Mouse (Mus musculus) small intestine, adult 2 months (tissue): ENCODE data around the gene Depp1. TPM values are rescaled to one million over a fixed set of nuclear protein-coding genes. Genes with fewer than 3 reads are reported as not detected.
"Not testable (repeated sequence)": the region's sequence is repeated elsewhere in the genome, so short reads cannot be mapped to it uniquely, and the experiment has no call there.

ENCODE experiments used
- H3K27ac ChIP-seq: fragments of 200-500 bp; 2 replicates; pipeline ENCODE4 v1.5.1; 2012; ENCODE audit warnings: low read depth, low read length, control low read depth, inconsistent platforms; ENCODE audit not compliant: insufficient read depth
- H3K27me3 ChIP-seq: fragments of 200-500 bp; 2 replicates; pipeline ENCODE4 v1.6.1; 2012; ENCODE audit warnings: mild to moderate bottlenecking, moderate library complexity, low read length, inconsistent platforms; ENCODE audit not compliant: control insufficient read depth, insufficient read depth
- H3K36me3 ChIP-seq: fragments of 200-500 bp; 2 replicates; pipeline ENCODE4 v1.6.1; 2012; ENCODE audit warnings: mild to moderate bottlenecking, low read length, control low read depth, inconsistent platforms; ENCODE audit not compliant: control insufficient read depth, insufficient read depth
- H3K4me1 ChIP-seq: fragments of 200-500 bp; 2 replicates; pipeline ENCODE4 v1.6.1; 2012; ENCODE audit warnings: low read length, inconsistent platforms, mixed read lengths; ENCODE audit not compliant: control insufficient read depth, insufficient read depth, insufficient read length
- H3K4me3 ChIP-seq: fragments of 200-500 bp; 2 replicates; pipeline ENCODE4 v1.5.1; 2012; ENCODE audit warnings: low read depth, mild to moderate bottlenecking, control low read depth, inconsistent platforms, low read length, moderate library complexity
- CTCF ChIP-seq: fragments of 200-500 bp; IDR thresholded peaks from 2 replicates; pipeline ENCODE4 v1.5.1; 2012; ENCODE audit warnings: low read depth, mild to moderate bottlenecking, control low read depth, inconsistent platforms, low read length, moderate library complexity, mixed read lengths; ENCODE audit not compliant: insufficient replicate concordance, insufficient read length; ENCODE audit errors: extremely low read depth
- POLR2A ChIP-seq: fragments of 200-500 bp; IDR thresholded peaks from 2 replicates; pipeline ENCODE4 v1.6.1; 2012; ENCODE audit warnings: low read depth, mild to moderate bottlenecking, control low read depth, inconsistent platforms, low read length, moderate library complexity
- WGBS: fragments of 180-500 bp; shearing (Covaris S2); methylation state at CpG from one replicate; pipeline ENCODE4 v1.1.7; 2018; 5-methylcytosine and 5-hydroxymethylcytosine counted together
- polyA plus RNA-seq: library from polyadenylated mRNA; depleted of rRNA; stranded (reverse); fragments of >200 nt; gene quantifications from 2 replicates; pipeline ENCODE4 v1.2.3, GENCODE M21; 2012; rRNA removed

Gene Depp1
- polyA plus RNA-seq: 1.4 and 2.6 TPM in 2 replicates

- no peaks in the 10 kb centered on the region for H3K27me3 ChIP-seq
- peaks cover 5% of the 10 kb centered on the region for H3K36me3 ChIP-seq
- peak within 1 kb of the TSS; percentile 13; the same call in 1 of the 2 replicates for H3K27ac ChIP-seq
- no peak for TF ChIP-seq CTCF
- no peak; the same call in 1 of the 2 replicates for TF ChIP-seq POLR2A
- 7% methylated on average over 6 of the region's 6 CpGs for WGBS
- H3K4me3 ChIP-seq: peak within 1 kb of the TSS; percentile 43
- H3K4me1 ChIP-seq: peaks cover 2% of the 10 kb centered on the region; the same call in 1 of the 2 replicates
Observed at GRCm38 (mm10) chr6:116650406-116650805, at the start of gene Depp1. Gene Depp1 (plus strand): TSS chr6:116650609.

GRCm38 (mm10) chr6:116600969-116601368 lies 49.4 kb upstream of the Depp1 start:
- not testable (repeated sequence) for H3K27me3 ChIP-seq, H3K4me3 ChIP-seq

GRCm38 (mm10) chr6:116607230-116607629 lies 43.2 kb upstream of the Depp1 start:
- TF ChIP-seq POLR2A (no peak), CTCF (no peak)
- Histone ChIP-seq H3K27ac (no peak overlapping the region), H3K27me3 (no peaks in the 10 kb centered on the region), H3K36me3 (no peaks in the 10 kb centered on the region), H3K4me1 (no peaks in the 10 kb centered on the region), H3K4me3 (no peak overlapping the region)
- 54% methylated on average over 4 of the region's 4 CpGs for WGBS

More at GRCm38 (mm10) chr6:116600969-116601368, 49.4 kb upstream of the Depp1 start:
- H3K4me1 ChIP-seq, H3K27ac ChIP-seq, H3K36me3 ChIP-seq: not testable (repeated sequence)

- Histone ChIP-seq H3K4me1 (no peaks in the 10 kb centered on the region), H3K4me3 (no peak overlapping the region), H3K27ac (no peak overlapping the region), H3K36me3 (no peaks in the 10 kb centered on the region), H3K27me3 (no peaks in the 10 kb centered on the region)
- 89% methylated on average over 2 of the region's 2 CpGs for WGBS
- TF ChIP-seq POLR2A: no peak
- TF ChIP-seq CTCF: no peak
Observed at GRCm38 (mm10) chr6:116615719-116616118, 34.7 kb upstream of the Depp1 start.

GRCm38 (mm10) chr6:116618073-116618472 lies 32.3 kb upstream of the Depp1 start:
- no peak overlapping the region for H3K4me3 ChIP-seq
- no peak overlapping the region for H3K27ac ChIP-seq
- H3K4me1 ChIP-seq: no peaks in the 10 kb centered on the region
- TF ChIP-seq CTCF (no peak), POLR2A (no peak)
- H3K36me3 ChIP-seq: no peaks in the 10 kb centered on the region
- no peaks in the 10 kb centered on the region for H3K27me3 ChIP-seq

- H3K36me3 ChIP-seq: peaks cover 6% of the 10 kb centered on the region; the same call in 1 of the 2 replicates
- no peaks in the 10 kb centered on the region for H3K27me3 ChIP-seq
- 59% methylated on average over 8 of the region's 8 CpGs for WGBS
- H3K4me1 ChIP-seq: no peaks in the 10 kb centered on the region
- H3K27ac ChIP-seq: no peak overlapping the region
- no peak overlapping the region for H3K4me3 ChIP-seq
- TF ChIP-seq POLR2A: no peak
- TF ChIP-seq CTCF: no peak
Observed at GRCm38 (mm10) chr6:116621318-116622023, 28.9 kb upstream of the Depp1 start.

- H3K4me3 ChIP-seq, H3K27me3 ChIP-seq, H3K36me3 ChIP-seq, H3K27ac ChIP-seq, H3K4me1 ChIP-seq: not testable (repeated sequence)
- WGBS: 96% methylated on average over 9 of the region's 9 CpGs
Observed at GRCm38 (mm10) chr6:116626417-116626816, 24.0 kb upstream of the Depp1 start.
